11 mouse cellular contexts compared by ENCODE assay signal in the genomic region with DNA sequence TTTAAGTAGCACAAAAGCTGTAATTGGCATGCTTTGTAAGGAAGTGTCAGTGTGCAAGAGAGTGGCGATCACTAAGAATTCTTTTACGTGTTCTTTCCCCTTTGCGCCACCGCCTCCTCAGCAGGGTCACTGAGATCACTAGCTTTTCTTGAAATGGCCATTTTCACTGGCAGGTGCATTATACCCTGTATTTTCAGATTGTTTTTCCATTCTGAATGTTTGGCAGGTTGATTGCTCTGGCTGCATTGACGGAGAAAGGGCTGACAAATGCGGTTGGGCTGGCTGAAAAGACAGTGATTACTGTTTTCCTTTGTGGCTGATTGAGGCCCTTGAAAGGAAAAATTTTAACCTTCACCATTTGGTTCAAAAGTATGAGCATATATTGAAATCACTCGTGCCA. TPM values are rescaled to one million over a fixed set of nuclear protein-coding genes. Genes with fewer than 3 reads are reported as not detected.
DNase-seq lines count a peak whose midpoint lies in the region; ATAC-seq lines count a peak whose summit lies in the region.
"Had no signal": no experiment of that assay in that cellular context is flagged by ENCODE, and none has a peak within 500 bp of the region (broad histone marks: within the 10 kb centered on the region; RNA-seq: fewer than 3 reads in every experiment).

No protein-coding gene starts in this region.

- H3K27me3 ChIP-seq in forebrain, embryonic 13.5 days: no peaks in the 10 kb centered on the region
- H3K27me3 ChIP-seq in hindbrain, embryonic 14.5 days (ENCODE audit: control insufficient read depth, insufficient read depth, low read length): no peaks in the 10 kb centered on the region
- H3K27me3 ChIP-seq in neural tube, embryonic 15.5 days (replicated peaks): no peaks in the 10 kb centered on the region
- H3K27me3 ChIP-seq: intestine, embryonic 15.5 days had no signal

- H3K4me2 ChIP-seq in forebrain, embryonic 13.5 days: peak overlapping the region; percentile 17
- no peak overlapping the region for H3K4me2 ChIP-seq in hindbrain, embryonic 14.5 days (replicated peaks)
- H3K4me2 ChIP-seq in neural tube, embryonic 15.5 days: no peak overlapping the region
- H3K4me2 ChIP-seq: intestine, embryonic 15.5 days; lung, embryonic 14.5 days had no signal

- intact Hi-C loops in left cerebral cortex, postnatal 4 days (cut with DNase I): loop anchor here (10.0 kb wide), 1 partner anchor 300 kb away; the partner anchor contains the start of gene Dlx2
- intact Hi-C loops in left cerebral cortex, postnatal 10 days (cut with DNase I): no loop called here

- 14% methylated on average over 7 of the region's 7 CpGs for WGBS in forebrain, embryonic 13.5 days
- WGBS in hindbrain, embryonic 14.5 days: 45% methylated on average over 7 of the region's 7 CpGs
- WGBS in neural tube, embryonic 15.5 days: 34% methylated on average over 7 of the region's 7 CpGs

- peaks cover 33% of the 10 kb centered on the region for H3K4me1 ChIP-seq in forebrain, embryonic 13.5 days
- H3K4me1 ChIP-seq in hindbrain, embryonic 14.5 days (replicated peaks; ENCODE audit: control insufficient read depth, insufficient read depth, low read length): peaks cover 17% of the 10 kb centered on the region; the same call in 1 of the 2 replicates
- peaks cover 22% of the 10 kb centered on the region for H3K4me1 ChIP-seq in neural tube, embryonic 15.5 days
- H3K4me1 ChIP-seq: intestine, embryonic 15.5 days had no signal

- DNase-seq in left cerebral cortex, postnatal 4 days: peak; percentile 26
- no peak for DNase-seq in left cerebral cortex, postnatal 10 days (ENCODE audit: extremely low spot score in 1 of 2, low spot score in 2 of 2)
- DNase-seq in hindbrain, embryonic 14.5 days (ENCODE audit: low spot score): no peak
- DNase-seq in T-cell, adult 2 months (ENCODE audit: low spot score): no peak
- no peak for DNase-seq in ovary, adult 18-20 months (ENCODE audit: low spot score)
- DNase-seq: heart, adult 2 months; lung, embryonic 14.5 days; thymus, adult 18-20 months had no signal

- no peak overlapping the region for H3K9ac ChIP-seq in forebrain, embryonic 13.5 days
- H3K9ac ChIP-seq in hindbrain, embryonic 14.5 days: peak overlapping the region; percentile 34; the same call in 1 of the 2 replicates
- no peak overlapping the region for H3K9ac ChIP-seq in neural tube, embryonic 15.5 days (replicated peaks)
- H3K9ac ChIP-seq: intestine, embryonic 15.5 days; lung, embryonic 14.5 days had no signal

- H3K4me3 ChIP-seq in forebrain, embryonic 13.5 days: no peak overlapping the region
- H3K4me3 ChIP-seq in hindbrain, embryonic 14.5 days (replicated peaks; ENCODE audit: low read length): no peak overlapping the region
- no peak overlapping the region for H3K4me3 ChIP-seq in neural tube, embryonic 15.5 days (replicated peaks)
- H3K4me3 ChIP-seq: heart, adult 2 months; intestine, embryonic 15.5 days had no signal

- H3K9me3 ChIP-seq in forebrain, embryonic 13.5 days (replicated peaks): no peaks in the 10 kb centered on the region
- no peaks in the 10 kb centered on the region for H3K9me3 ChIP-seq in hindbrain, embryonic 14.5 days (ENCODE audit: control insufficient read depth, low read length)
- H3K9me3 ChIP-seq in neural tube, embryonic 15.5 days (replicated peaks): no peaks in the 10 kb centered on the region
- H3K9me3 ChIP-seq: intestine, embryonic 15.5 days had no signal

- peaks cover 30% of the 10 kb centered on the region for H3K36me3 ChIP-seq in forebrain, embryonic 13.5 days (ENCODE audit: poor library complexity, severe bottlenecking)
- H3K36me3 ChIP-seq in hindbrain, embryonic 14.5 days (replicated peaks; ENCODE audit: control insufficient read depth, insufficient read depth): peaks cover 62% of the 10 kb centered on the region
- H3K36me3 ChIP-seq in neural tube, embryonic 15.5 days: peaks cover 19% of the 10 kb centered on the region

- peak overlapping the region; percentile 91 for H3K27ac ChIP-seq in forebrain, embryonic 13.5 days
- peak overlapping the region; percentile 78 for H3K27ac ChIP-seq in hindbrain, embryonic 14.5 days
- peak overlapping the region; percentile 75 for H3K27ac ChIP-seq in neural tube, embryonic 15.5 days (replicated peaks)
- H3K27ac ChIP-seq: heart, adult 2 months; intestine, embryonic 15.5 days had no signal

- ATAC-seq in forebrain, embryonic 13.5 days: peak; percentile 72; the same call in 1 of the 2 replicates
- ATAC-seq in hindbrain, embryonic 14.5 days (ENCODE audit: low FRiP score): no peak
- no peak for ATAC-seq in neural tube, embryonic 15.5 days (ENCODE audit: low FRiP score)
- ATAC-seq: intestine, embryonic 15.5 days had no signal

RNA-seq across cellular contexts. Expression of gene Dync1i2, which starts 33.3 kb away (rescaled TPM):
- 100 to 1,000 TPM; 263 to 268 TPM for total RNA-seq in left cerebral cortex, postnatal 4 days (2021)
- 100 to 1,000 TPM; 179 to 183 TPM for total RNA-seq in left cerebral cortex, postnatal 10 days (2021)
- 177 and 182 TPM in 2 replicates for polyA plus RNA-seq in forebrain, embryonic 13.5 days (2015; fragmentation: Nextera tagmentation; extraction: Ambion mirVana)
- 224 and 227 TPM in 2 replicates for polyA plus RNA-seq in hindbrain, embryonic 14.5 days (2014; fragmentation: Nextera tagmentation; extraction: Ambion mirVana)
- 144 and 163 TPM in 2 replicates for polyA plus RNA-seq in neural tube, embryonic 15.5 days (2015; fragmentation: Nextera tagmentation; extraction: Ambion mirVana)
